Mouse (Mus musculus): ENCODE results near the gene Ccdc124.

Ccdc124 gene

GRCm38 (mm10) chr8:70873364-70873985 is at the start of gene Ccdc124:
Ccdc124 (minus strand) TSS chr8:70873935.
- DNase-seq (ENCODE audit: low spot score), result peak; percentile 94

GRCm38 (mm10) chr8:70920049-70920922 is 46.6 kb upstream of the Ccdc124 start:
- DNase-seq (ENCODE audit: low spot score), result no peak

- DNase-seq (ENCODE audit: low spot score), result no peak
Measured at GRCm38 (mm10) chr8:70914704-70915103, 41.0 kb upstream of the Ccdc124 start.

- no peak for DNase-seq (ENCODE audit: low spot score)
Measured at GRCm38 (mm10) chr8:70913523-70913922, 39.8 kb upstream of the Ccdc124 start.

GRCm38 (mm10) chr8:70912955-70913354 is 39.2 kb upstream of the Ccdc124 start:
- DNase-seq (ENCODE audit: low spot score), result no peak

- no peak for DNase-seq (ENCODE audit: low spot score)
Measured at GRCm38 (mm10) chr8:70911596-70911995, 37.9 kb upstream of the Ccdc124 start.

- no peak for DNase-seq (ENCODE audit: low spot score)
Measured at GRCm38 (mm10) chr8:70907518-70907917, 33.8 kb upstream of the Ccdc124 start.

- peak; percentile 72 for DNase-seq (ENCODE audit: low spot score)
Measured at GRCm38 (mm10) chr8:70905831-70906736, 32.3 kb upstream of the Ccdc124 start, which contains the start of gene Map1s. Map1s (plus strand) TSS chr8:70905932.

GRCm38 (mm10) chr8:70905463-70905830 is 31.7 kb upstream of the Ccdc124 start:
- no peak for DNase-seq (ENCODE audit: low spot score)

- DNase-seq (ENCODE audit: low spot score), result no peak
Measured at GRCm38 (mm10) chr8:70904532-70904931, 30.8 kb upstream of the Ccdc124 start.

- DNase-seq (ENCODE audit: low spot score), result no peak
Measured at GRCm38 (mm10) chr8:70903582-70903981, 29.8 kb upstream of the Ccdc124 start.

GRCm38 (mm10) chr8:70903112-70903511 is 29.4 kb upstream of the Ccdc124 start:
- no peak for DNase-seq (ENCODE audit: low spot score)

- no peak for DNase-seq (ENCODE audit: low spot score)
Measured at GRCm38 (mm10) chr8:70902211-70902610, 28.5 kb upstream of the Ccdc124 start.

GRCm38 (mm10) chr8:70900872-70901387 is 27.2 kb upstream of the Ccdc124 start:
- no peak for DNase-seq (ENCODE audit: low spot score)

GRCm38 (mm10) chr8:70899226-70899625 is 25.5 kb upstream of the Ccdc124 start:
- DNase-seq (ENCODE audit: low spot score), result no peak

GRCm38 (mm10) chr8:70898661-70899198 is 25.0 kb upstream of the Ccdc124 start:
- no peak for DNase-seq (ENCODE audit: low spot score)

- DNase-seq (ENCODE audit: low spot score), result peak; percentile 79
Measured at GRCm38 (mm10) chr8:70897681-70898413, 24.1 kb upstream of the Ccdc124 start.

- DNase-seq (ENCODE audit: low spot score), result peak; percentile 96
Measured at GRCm38 (mm10) chr8:70897021-70897680, 23.4 kb upstream of the Ccdc124 start, which contains the start of gene Rpl18a. Rpl18a (minus strand) TSS chr8:70897412.

GRCm38 (mm10) chr8:70896316-70897020 is 22.7 kb upstream of the Ccdc124 start:
- DNase-seq (ENCODE audit: low spot score), result no peak

Data from T-cell, adult 2 months (primary cell).